Mouse (Mus musculus) kidney, postnatal 4 days (tissue): Measurements from ENCODE around the gene Prl.
"Not testable (repeated sequence)": the region's sequence is repeated elsewhere in the genome, so short reads cannot be mapped to it uniquely, and the experiment has no call there.

ENCODE experiments used
- DNase-seq, 2 experiments: peaks; one replicate each; pipeline ENCODE4 v3.0.0; 2021; ENCODE audit warnings: mixed read lengths in 2 of 2

The Prl gene

GRCm38 (mm10) chr13:27057270-27057669 is at the start of gene Prl:
TSS of gene Prl (plus strand) at chr13:27057570.
- no peak for DNase-seq

GRCm38 (mm10) chr13:27026614-27027013 is 30.8 kb upstream of the Prl start:
- DNase-seq: no peak

- DNase-seq: no peak
Observed at GRCm38 (mm10) chr13:27027376-27027775, 30.0 kb upstream of the Prl start.

- no peak for DNase-seq
Observed at GRCm38 (mm10) chr13:27028501-27029240, 28.7 kb upstream of the Prl start.

GRCm38 (mm10) chr13:27031101-27031852 is 26.1 kb upstream of the Prl start:
- peak in 1 of 2 experiments; percentile 7 for DNase-seq

- no peak for DNase-seq
Observed at GRCm38 (mm10) chr13:27031853-27032240, 25.5 kb upstream of the Prl start.

- no peak for DNase-seq
Observed at GRCm38 (mm10) chr13:27032998-27033397, 24.4 kb upstream of the Prl start.

GRCm38 (mm10) chr13:27042185-27042584 is 15.2 kb upstream of the Prl start:
- DNase-seq: no peak

- no peak for DNase-seq
Observed at GRCm38 (mm10) chr13:27043326-27043725, 14.0 kb upstream of the Prl start.

GRCm38 (mm10) chr13:27059177-27059576 is 1.8 kb downstream of the Prl start:
- no peak for DNase-seq

GRCm38 (mm10) chr13:27093890-27094289 is 36.5 kb downstream of the Prl start, which contains the start of gene Prl3d1:
TSS of gene Prl3d1 (plus strand) at chr13:27094190.
- not testable (repeated sequence) for DNase-seq
